Mouse (Mus musculus): ENCODE measurements at regions not wholly inside any gene's neighbourhood (a gene's known extent, or its start where the extent isn't known, plus 50 kb on each side); places are given as distances from the start of the nearest gene placed in this dataset.
A peak's percentile ranks its signal among the peaks of the same experiment; 100 is the strongest.

GRCm38 (mm10) chr3:21948074-21948659 is 128.3 kb upstream of the Tbl1xr1 start:
- no peak overlapping the region for H3K4me2 ChIP-seq (ENCODE audit: low read depth)
- H3K79me2 ChIP-seq (ENCODE audit: control insufficient read depth, insufficient read depth), result no peaks in the 10 kb centered on the region
- TF ChIP-seq E2F4 (IDR thresholded peaks at IDR 0.05; ENCODE audit: insufficient read depth) (no peak), POLR2AphosphoS2 (IDR thresholded peaks at IDR 0.05; ENCODE audit: insufficient read length, low read depth) (no peak), REST (IDR thresholded peaks at IDR 0.05; ENCODE audit: insufficient read depth, insufficient read length) (no peak), MYOD1 (IDR thresholded peaks at IDR 0.05; ENCODE audit: control insufficient read depth in 1 of 3, insufficient read length in 2 of 3, low read depth in 2 of 3) (no peak), TCF3 (IDR thresholded peaks at IDR 0.05; ENCODE audit: insufficient read length, low read depth) (no peak), SRF (IDR thresholded peaks at IDR 0.05; ENCODE audit: control insufficient read depth, insufficient read length, low read depth) (no peak), MAX (IDR thresholded peaks at IDR 0.05; ENCODE audit: low read depth) (no peak), USF1 (IDR thresholded peaks at IDR 0.05; ENCODE audit: low read depth) (no peak), TCF12 (IDR thresholded peaks at IDR 0.05; ENCODE audit: insufficient read depth, poor library complexity, severe bottlenecking) (no peak)
- H3K27me3 ChIP-seq (ENCODE audit: control insufficient read depth, insufficient read depth, insufficient read length), result no peaks in the 10 kb centered on the region
- no peak overlapping the region for H3ac ChIP-seq (ENCODE audit: control insufficient read depth, insufficient read length)
- no peaks in the 10 kb centered on the region for H3K36me3 ChIP-seq (ENCODE audit: control insufficient read depth, insufficient read depth)
- no peak overlapping the region for H3K4me3 ChIP-seq

- Histone ChIP-seq H3K27me3 (ENCODE audit: control insufficient read depth, insufficient read depth, insufficient read length) (no peaks in the 10 kb centered on the region), H3ac (ENCODE audit: control insufficient read depth, insufficient read length) (no peak overlapping the region), H3K4me2 (ENCODE audit: low read depth) (peak overlapping the region; percentile 24), H3K36me3 (ENCODE audit: control insufficient read depth, insufficient read depth) (no peaks in the 10 kb centered on the region), H3K79me2 (ENCODE audit: control insufficient read depth, insufficient read depth) (no peaks in the 10 kb centered on the region), H3K4me3 (no peak overlapping the region)
- TF ChIP-seq SRF (IDR thresholded peaks at IDR 0.05; ENCODE audit: control insufficient read depth, insufficient read length, low read depth) (no peak), TCF12 (IDR thresholded peaks at IDR 0.05; ENCODE audit: insufficient read depth, poor library complexity, severe bottlenecking) (no peak), E2F4 (IDR thresholded peaks at IDR 0.05; ENCODE audit: insufficient read depth) (no peak), POLR2AphosphoS2 (IDR thresholded peaks at IDR 0.05; ENCODE audit: insufficient read length, low read depth) (no peak), MYOG (IDR thresholded peaks at IDR 0.05; ENCODE audit: control insufficient read depth in 1 of 3, insufficient read depth in 1 of 3, insufficient read length in 2 of 3, low read depth in 2 of 3) (no peak), USF1 (IDR thresholded peaks at IDR 0.05; ENCODE audit: low read depth) (no peak), MYOD1 (IDR thresholded peaks at IDR 0.05; ENCODE audit: control insufficient read depth in 1 of 3, insufficient read length in 2 of 3, low read depth in 2 of 3) (no peak), MAX (IDR thresholded peaks at IDR 0.05; ENCODE audit: low read depth) (no peak)
Observed at GRCm38 (mm10) chr3:21949459-21949858, 127.0 kb upstream of the Tbl1xr1 start.

GRCm38 (mm10) chr3:21950571-21950970 is 125.9 kb upstream of the Tbl1xr1 start:
- Histone ChIP-seq H3K4me2 (ENCODE audit: low read depth) (no peak overlapping the region), H3ac (ENCODE audit: control insufficient read depth, insufficient read length) (no peak overlapping the region), H3K4me3 (no peak overlapping the region)

GRCm38 (mm10) chr3:21951446-21952285 is 124.8 kb upstream of the Tbl1xr1 start:
- Histone ChIP-seq H3K36me3 (ENCODE audit: control insufficient read depth, insufficient read depth) (no peaks in the 10 kb centered on the region), H3K79me2 (ENCODE audit: control insufficient read depth, insufficient read depth) (no peaks in the 10 kb centered on the region), H3ac (ENCODE audit: control insufficient read depth, insufficient read length) (no peak overlapping the region), H3K4me2 (ENCODE audit: low read depth) (no peak overlapping the region), H3K4me3 (no peak overlapping the region), H3K27me3 (ENCODE audit: control insufficient read depth, insufficient read depth, insufficient read length) (no peaks in the 10 kb centered on the region)
- TF ChIP-seq SRF (IDR thresholded peaks at IDR 0.05; ENCODE audit: control insufficient read depth, insufficient read length, low read depth), result no peak
- TF ChIP-seq MYOD1 (IDR thresholded peaks at IDR 0.05; ENCODE audit: control insufficient read depth in 1 of 3, insufficient read length in 2 of 3, low read depth in 2 of 3), result no peak
- TF ChIP-seq MAX (IDR thresholded peaks at IDR 0.05; ENCODE audit: low read depth), result no peak
- no peak for TF ChIP-seq TCF12 (IDR thresholded peaks at IDR 0.05; ENCODE audit: insufficient read depth, poor library complexity, severe bottlenecking)
- TF ChIP-seq TCF3 (IDR thresholded peaks at IDR 0.05; ENCODE audit: insufficient read length, low read depth), result no peak
- TF ChIP-seq POLR2AphosphoS2 (IDR thresholded peaks at IDR 0.05; ENCODE audit: insufficient read length, low read depth), result no peak
- TF ChIP-seq CEBPB (IDR thresholded peaks at IDR 0.05; ENCODE audit: insufficient read depth, poor library complexity, severe bottlenecking), result no peak
- TF ChIP-seq REST (IDR thresholded peaks at IDR 0.05; ENCODE audit: insufficient read depth, insufficient read length), result no peak
- no peak for TF ChIP-seq POLR2A (IDR thresholded peaks at IDR 0.05; ENCODE audit: insufficient read length, low read depth)
- no peak for TF ChIP-seq E2F4 (IDR thresholded peaks at IDR 0.05; ENCODE audit: insufficient read depth)
- no peak for TF ChIP-seq USF1 (IDR thresholded peaks at IDR 0.05; ENCODE audit: low read depth)
- TF ChIP-seq MYOG (IDR thresholded peaks at IDR 0.05; ENCODE audit: control insufficient read depth in 1 of 3, insufficient read depth in 1 of 3, insufficient read length in 2 of 3, low read depth in 2 of 3), result no peak

More at GRCm38 (mm10) chr3:21950571-21950970, 125.9 kb upstream of the Tbl1xr1 start:
- no peaks in the 10 kb centered on the region for H3K27me3 ChIP-seq (ENCODE audit: control insufficient read depth, insufficient read depth, insufficient read length)
- no peaks in the 10 kb centered on the region for H3K36me3 ChIP-seq (ENCODE audit: control insufficient read depth, insufficient read depth)
- TF ChIP-seq REST (IDR thresholded peaks at IDR 0.05; ENCODE audit: insufficient read depth, insufficient read length) (no peak), MYOD1 (IDR thresholded peaks at IDR 0.05; ENCODE audit: control insufficient read depth in 1 of 3, insufficient read length in 2 of 3, low read depth in 2 of 3) (no peak)
- no peaks in the 10 kb centered on the region for H3K79me2 ChIP-seq (ENCODE audit: control insufficient read depth, insufficient read depth)
